Mouse (Mus musculus) left cerebral cortex, adult 18-20 months (tissue): ENCODE results near the gene Col16a1. TPM values are rescaled to one million over a fixed set of nuclear protein-coding genes. Genes with fewer than 3 reads are reported as not detected.

Source experiments
- DNase-seq, 2 experiments: peaks; one replicate each; pipeline ENCODE4 v3.0.0; 2021 to 2022; ENCODE audit warnings: low spot score in 2 of 2, mixed read lengths in 1 of 2
- total RNA-seq, 2 experiments: library from RNA; stranded (reverse); gene quantifications; 2 replicates each; pipeline ENCODE4 v1.2.3; 2021

The Col16a1 gene
- total RNA-seq, 2 experiments from 2014 or later = 14.6 to 15.8 TPM

GRCm38 (mm10) chr4:130125164-130125563, 77.5 kb downstream of the Col16a1 start:
- no peak for DNase-seq

- no peak for DNase-seq
These were observed 78.3 kb downstream of the Col16a1 start for GRCm38 (mm10) chr4:130125935-130126334.

GRCm38 (mm10) chr4:130128907-130129306, 81.3 kb downstream of the Col16a1 start:
- DNase-seq = no peak

DNA sequence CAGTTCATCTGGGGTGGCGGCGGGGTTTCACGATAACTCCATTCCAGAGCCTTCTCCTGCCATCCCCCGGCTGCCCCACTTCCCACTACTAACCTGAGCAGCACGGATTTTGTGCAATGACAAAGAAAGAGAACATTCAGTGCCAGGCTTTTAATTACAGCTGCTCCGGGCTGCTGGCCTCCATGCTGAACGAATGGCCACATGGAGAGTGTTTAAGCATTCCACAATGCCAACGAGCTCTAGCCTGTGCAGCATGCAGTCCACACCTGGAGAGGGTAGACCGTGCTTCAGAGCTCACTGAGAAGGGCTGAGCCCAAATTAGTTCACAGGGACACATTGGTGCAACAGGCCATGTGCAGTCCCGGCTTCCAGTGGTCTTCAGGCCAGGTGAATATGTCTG, 82.4 kb downstream of the Col16a1 start:
- DNase-seq = no peak

GRCm38 (mm10) chr4:130130641-130131350, 83.2 kb downstream of the Col16a1 start:
- no peak for DNase-seq

DNA sequence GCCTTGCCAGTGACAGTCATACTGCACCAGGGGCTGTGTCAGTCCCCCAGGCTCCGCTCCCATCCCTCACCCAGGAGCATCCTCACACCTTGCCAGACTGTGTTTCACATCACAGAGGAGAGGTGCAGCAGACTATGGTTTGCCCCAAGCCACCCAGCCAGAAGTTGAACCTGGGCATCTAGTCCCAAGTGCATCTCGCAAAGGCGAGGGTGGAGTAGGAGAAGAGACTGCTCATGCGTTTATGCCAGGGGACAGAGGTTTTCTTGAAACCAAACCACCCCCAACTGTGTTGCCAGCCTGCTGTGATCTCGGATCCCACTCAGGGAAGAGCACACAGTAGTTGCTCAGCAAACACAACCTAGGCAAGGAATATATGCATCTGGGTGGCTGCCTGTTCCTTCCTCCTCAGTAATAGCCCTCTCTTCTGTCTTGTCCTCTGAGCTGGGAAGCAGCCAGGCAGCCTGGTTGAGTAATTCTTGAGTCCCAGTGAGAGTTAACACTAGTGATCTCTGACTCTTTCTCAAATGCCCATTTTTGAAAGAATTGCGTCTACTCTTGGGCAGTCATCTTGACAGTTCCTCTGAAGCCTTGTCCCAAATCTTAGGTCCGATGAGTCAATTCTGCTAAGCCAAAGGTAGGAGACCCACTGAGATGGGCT, 83.9 kb downstream of the Col16a1 start:
- DNase-seq = no peak

- DNase-seq = no peak
These were observed 85.8 kb downstream of the Col16a1 start for GRCm38 (mm10) chr4:130133399-130133798.

DNA sequence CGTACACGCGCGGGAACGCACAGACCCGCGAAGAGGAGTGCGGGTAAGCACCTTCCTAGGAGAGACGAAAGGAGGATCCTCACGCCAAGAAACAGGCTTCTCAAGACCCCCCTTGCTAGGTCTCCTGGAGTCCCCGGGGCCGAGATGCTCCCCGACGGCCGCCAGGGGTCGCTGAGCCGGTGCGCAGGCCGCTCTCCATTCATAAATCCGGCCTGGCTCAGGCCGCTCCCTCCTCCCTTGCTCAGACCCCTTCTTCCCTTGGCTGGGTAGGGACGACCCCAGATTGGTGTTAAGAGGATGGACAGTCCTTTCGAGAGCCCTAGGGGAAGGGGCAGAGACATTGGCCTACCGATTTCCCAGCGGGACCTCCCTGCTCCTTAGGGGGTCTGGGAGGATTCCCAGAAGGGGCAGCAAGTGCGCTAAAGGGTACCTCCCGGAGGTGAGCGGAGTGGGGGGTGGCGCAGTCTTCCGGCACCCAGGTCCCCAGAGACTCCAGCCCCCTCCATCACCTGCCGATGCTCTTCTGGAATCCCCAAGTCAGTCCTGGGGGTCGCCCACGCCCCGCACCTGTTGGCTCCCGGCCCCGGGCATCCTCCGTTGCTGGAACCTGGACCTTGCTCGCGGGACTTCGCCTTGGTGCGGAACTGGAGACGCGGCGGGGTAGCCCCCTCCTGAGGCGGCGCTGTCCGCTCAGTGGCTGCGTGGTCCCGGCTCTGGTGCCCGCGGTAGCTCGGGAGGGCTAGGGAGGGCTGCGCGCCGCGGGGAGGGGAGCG, 91.0 kb downstream of the Col16a1 start:
- DNase-seq = peak; percentile 53 to 67

DNA sequence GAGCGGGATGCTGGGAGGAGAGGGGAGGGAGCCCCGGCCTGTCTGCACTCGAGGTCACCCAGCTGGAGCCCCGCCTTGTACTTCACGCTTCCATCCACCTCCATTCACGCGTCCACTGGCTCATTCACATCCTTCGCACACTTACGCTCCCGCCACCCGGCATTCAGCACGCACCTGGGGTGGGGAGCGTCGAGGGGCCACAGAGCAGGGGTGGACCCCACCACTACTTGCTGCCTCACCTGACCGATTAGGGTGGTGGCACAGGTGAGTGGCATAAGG, 91.5 kb downstream of the Col16a1 start, which contains the start of gene Hcrtr1:
TSS of gene Hcrtr1 (minus strand) at position 146 of the 279 bp plus-strand sequence.
- DNase-seq = no peak

DNA sequence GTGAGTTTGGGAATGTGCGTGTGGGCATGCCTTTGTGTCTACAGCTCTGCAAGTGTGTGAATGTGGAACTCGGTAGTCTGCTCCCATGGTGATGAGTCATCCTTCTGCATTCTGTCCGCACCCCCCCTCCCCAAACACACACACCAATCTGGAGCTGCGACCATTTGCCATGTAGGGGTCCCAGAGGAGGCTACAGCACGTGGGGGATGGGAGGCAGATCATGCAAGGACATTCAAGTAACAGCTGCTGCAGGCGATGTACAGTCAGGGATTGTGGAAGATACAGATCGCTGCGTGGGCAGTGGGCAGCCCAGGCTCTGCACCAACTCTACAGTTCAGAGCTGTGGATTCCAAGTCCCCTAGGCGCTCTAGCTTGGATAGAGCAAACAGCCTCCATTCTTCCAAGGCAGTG, 93.4 kb downstream of the Col16a1 start:
- DNase-seq = peak; percentile 52 to 71

- no peak for DNase-seq
These were observed 94.1 kb downstream of the Col16a1 start for GRCm38 (mm10) chr4:130141786-130142185.

- no peak for DNase-seq
These were observed 100.8 kb downstream of the Col16a1 start for GRCm38 (mm10) chr4:130148405-130148804.

Other genes with a start within 250 kb of the Col16a1 start
- gene Ptp4a2, start 236.6 kb upstream of the Col16a1 start, total RNA-seq = 100 to 1,000 TPM; 137 to 141 TPM
- gene Spocd1, start 118.6 kb upstream of the Col16a1 start, total RNA-seq = under 1 TPM; 0.49 to 0.59 TPM
- gene Adgrb2, start 63.0 kb upstream of the Col16a1 start, total RNA-seq = 100 to 1,000 TPM; 366 to 382 TPM
- gene Pef1, start 54.7 kb downstream of the Col16a1 start, total RNA-seq = 10 to 100 TPM; 79.7 to 82.3 TPM
- 1 to 10 TPM; 1.6 to 2.4 TPM for gene Hcrtr1, start 91.5 kb downstream of the Col16a1 start, total RNA-seq
- 10 to 100 TPM; 10.5 to 19.5 TPM for gene Tinagl1, start 127.3 kb downstream of the Col16a1 start, total RNA-seq
- not detected for gene Gm853, start 174.6 kb downstream of the Col16a1 start, total RNA-seq
- 10 to 100 TPM; 11.5 to 12.8 TPM for gene Serinc2, start 231.4 kb downstream of the Col16a1 start, total RNA-seq